Mouse (Mus musculus) heart, adult 9 months (tissue): ENCODE results near the gene Pcsk4.

Experiments
- DNase-seq, 2 experiments: peaks; one replicate each; pipeline ENCODE4 v3.0.0; 2022; ENCODE audit warnings: low spot score in 2 of 2

Gene Pcsk4

GRCm38 (mm10) chr10:80299301-80299700, 30.0 kb downstream of the Pcsk4 start:
- no peak for DNase-seq

GRCm38 (mm10) chr10:80298571-80299281, 30.6 kb downstream of the Pcsk4 start:
- DNase-seq: peak in 1 of 2 experiments; percentile 64

- no peak for DNase-seq
Measured at GRCm38 (mm10) chr10:80297526-80298133, 31.7 kb downstream of the Pcsk4 start.

- DNase-seq: no peak
Measured at GRCm38 (mm10) chr10:80296824-80297223, 32.5 kb downstream of the Pcsk4 start.

- DNase-seq: peak; percentile 74 to 79
Measured at GRCm38 (mm10) chr10:80295618-80296425, 33.5 kb downstream of the Pcsk4 start, which contains the start of gene Apc2. Gene Apc2 (plus strand): TSS chr10:80295977.

GRCm38 (mm10) chr10:80294788-80295303, 34.5 kb downstream of the Pcsk4 start:
- no peak for DNase-seq

GRCm38 (mm10) chr10:80294311-80294710, 35.0 kb downstream of the Pcsk4 start:
- DNase-seq: no peak

GRCm38 (mm10) chr10:80293325-80293724, 36.0 kb downstream of the Pcsk4 start:
- DNase-seq: no peak

GRCm38 (mm10) chr10:80292251-80293146, 36.8 kb downstream of the Pcsk4 start, which contains the start of gene Rps15:
Gene Rps15 (plus strand): TSS chr10:80292453.
- DNase-seq: peak; percentile 89 to 93

GRCm38 (mm10) chr10:80288657-80289056, 40.6 kb downstream of the Pcsk4 start:
- no peak for DNase-seq

- no peak for DNase-seq
Measured at GRCm38 (mm10) chr10:80288097-80288496, 41.2 kb downstream of the Pcsk4 start.

GRCm38 (mm10) chr10:80285222-80286070, 43.9 kb downstream of the Pcsk4 start:
- DNase-seq: no peak

GRCm38 (mm10) chr10:80282481-80283441, 46.5 kb downstream of the Pcsk4 start:
- DNase-seq: no peak

- no peak for DNase-seq
Measured at GRCm38 (mm10) chr10:80281921-80282371, 47.4 kb downstream of the Pcsk4 start.

GRCm38 (mm10) chr10:80281304-80281703, 48.0 kb downstream of the Pcsk4 start:
- DNase-seq: peak in 1 of 2 experiments; percentile 64

- no peak for DNase-seq
Measured at GRCm38 (mm10) chr10:80279273-80279672, 50.0 kb downstream of the Pcsk4 start.

- no peak for DNase-seq
Measured at GRCm38 (mm10) chr10:80278390-80278789, 50.9 kb downstream of the Pcsk4 start.

GRCm38 (mm10) chr10:80276238-80276637, 53.1 kb downstream of the Pcsk4 start:
- no peak for DNase-seq

- no peak for DNase-seq
Measured at GRCm38 (mm10) chr10:80273847-80274246, 55.5 kb downstream of the Pcsk4 start.
